Mouse (Mus musculus) cortical plate, adult 2 months (tissue): Measurements from ENCODE around the gene Tex44. TPM values are rescaled to one million over a fixed set of nuclear protein-coding genes. Genes with fewer than 3 reads are reported as not detected.
"Not testable (repeated sequence)": the region's sequence is repeated elsewhere in the genome, so short reads cannot be mapped to it uniquely, and the experiment has no call there.

ENCODE experiments used
- H3K27ac ChIP-seq: fragments of 200-500 bp; 2 replicates; pipeline ENCODE4 v1.5.1; 2012; ENCODE audit warnings: low read length, control low read depth, inconsistent platforms; ENCODE audit not compliant: insufficient read depth
- H3K4me1 ChIP-seq: fragments of 200-500 bp; 2 replicates; pipeline ENCODE4 v1.6.1; 2011; ENCODE audit warnings: low read length; ENCODE audit not compliant: control insufficient read depth, insufficient read depth
- H3K4me3 ChIP-seq: fragments of 200-500 bp; 2 replicates; pipeline ENCODE4 v1.5.1; 2011; ENCODE audit warnings: mild to moderate bottlenecking, low read length, control low read depth; ENCODE audit not compliant: insufficient read depth
- CTCF ChIP-seq: fragments of 200-500 bp; IDR thresholded peaks from 2 replicates; pipeline ENCODE4 v1.5.1; 2011; ENCODE audit warnings: mild to moderate bottlenecking, control low read depth, low read length; ENCODE audit not compliant: insufficient read depth; ENCODE audit errors: extremely low read depth
- POLR2A ChIP-seq: fragments of 200-500 bp; IDR thresholded peaks from 2 replicates; pipeline ENCODE4 v1.6.1; 2011; ENCODE audit warnings: mild to moderate bottlenecking, low read length, control low read depth; ENCODE audit not compliant: insufficient read depth; ENCODE audit errors: extremely low read depth
- polyA plus RNA-seq: library from polyadenylated mRNA; depleted of rRNA; stranded (reverse); fragments of >200 nt; gene quantifications from 2 replicates; pipeline ENCODE4 v1.2.3, GENCODE M21; 2012; rRNA removed

Tex44 gene
- polyA plus RNA-seq, 1 experiment, result not detected

DNA sequence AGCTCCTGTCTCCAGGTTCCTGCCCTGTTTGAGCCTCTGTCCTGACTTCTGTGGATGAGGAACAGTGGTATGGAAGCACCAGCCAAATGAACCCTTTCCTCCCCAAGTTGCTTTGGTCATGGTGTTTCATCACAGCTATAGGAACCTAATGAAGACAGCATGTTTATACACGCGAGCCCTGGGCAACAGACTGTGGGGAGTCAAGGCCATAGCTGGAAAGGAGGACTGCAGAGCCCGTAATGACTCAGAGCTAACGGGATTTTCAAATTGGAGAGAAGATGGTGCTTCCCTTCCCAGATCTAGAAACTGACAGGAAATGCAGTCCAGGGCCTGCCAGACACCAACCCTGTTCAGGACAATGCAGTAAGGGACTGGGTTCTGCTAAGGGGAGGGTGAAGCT, 33.2 kb downstream of the Tex44 start:
- no peak for TF ChIP-seq POLR2A
- TF ChIP-seq CTCF, result no peak
- H3K4me3 ChIP-seq, result no peak overlapping the region
- no peaks in the 10 kb centered on the region for H3K4me1 ChIP-seq
- H3K27ac ChIP-seq, result no peak overlapping the region

DNA sequence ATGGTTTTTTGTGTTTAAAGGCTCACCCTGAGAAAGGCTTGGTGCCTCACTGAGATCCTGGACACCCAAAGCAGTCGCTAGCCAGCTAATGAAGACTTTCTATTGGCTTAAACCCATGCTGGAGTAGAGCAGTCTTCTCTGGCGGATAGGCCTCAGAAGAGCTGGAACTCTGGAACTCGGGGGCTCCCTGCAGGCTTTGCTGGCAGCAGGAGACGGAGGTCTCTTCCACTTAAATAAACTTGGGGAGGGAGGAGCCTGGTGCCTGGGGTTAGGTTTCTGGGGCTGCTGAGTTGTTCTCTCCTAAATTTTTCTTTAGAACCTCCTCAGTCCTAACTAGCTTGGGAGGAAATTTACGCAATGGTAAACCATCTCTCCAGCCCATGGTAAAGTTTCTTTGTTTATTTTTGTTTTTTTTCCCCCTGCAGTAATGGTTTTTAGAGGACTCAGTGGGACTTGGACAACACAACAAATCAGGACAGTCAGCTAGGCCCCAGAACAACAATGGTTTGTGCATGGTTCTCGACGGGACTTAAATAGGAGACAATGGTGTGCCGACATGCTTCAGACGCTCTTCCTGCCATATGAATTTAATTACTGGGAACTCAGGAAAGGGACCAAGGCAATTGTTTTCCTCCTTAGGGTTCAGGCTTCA, 38.2 kb downstream of the Tex44 start:
- no peak overlapping the region for H3K4me3 ChIP-seq
- no peaks in the 10 kb centered on the region for H3K4me1 ChIP-seq
- TF ChIP-seq POLR2A (no peak), CTCF (no peak)
- H3K27ac ChIP-seq, result no peak overlapping the region

DNA sequence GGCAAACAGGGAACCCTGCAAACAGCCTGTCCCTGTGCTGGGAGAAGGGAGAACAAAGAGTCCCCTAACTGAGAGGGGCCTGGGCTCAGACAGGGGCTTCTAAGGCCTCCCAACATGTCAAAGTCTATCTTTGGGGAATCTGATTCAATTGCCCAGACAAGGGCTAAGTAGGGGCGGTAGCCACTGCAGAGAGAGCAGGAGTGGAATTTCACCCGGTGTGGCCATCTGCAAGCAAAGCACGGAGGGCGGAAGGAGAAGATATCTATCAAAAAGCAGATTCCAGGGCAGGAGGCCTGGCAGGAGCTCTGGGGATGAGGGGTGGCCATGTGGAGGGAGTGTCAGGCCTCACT, 38.7 kb downstream of the Tex44 start:
- H3K4me1 ChIP-seq, result no peaks in the 10 kb centered on the region
- TF ChIP-seq CTCF, result no peak
- TF ChIP-seq POLR2A, result no peak
- peak overlapping the region; percentile 42; the same call in 1 of the 2 replicates for H3K27ac ChIP-seq
- no peak overlapping the region for H3K4me3 ChIP-seq

DNA sequence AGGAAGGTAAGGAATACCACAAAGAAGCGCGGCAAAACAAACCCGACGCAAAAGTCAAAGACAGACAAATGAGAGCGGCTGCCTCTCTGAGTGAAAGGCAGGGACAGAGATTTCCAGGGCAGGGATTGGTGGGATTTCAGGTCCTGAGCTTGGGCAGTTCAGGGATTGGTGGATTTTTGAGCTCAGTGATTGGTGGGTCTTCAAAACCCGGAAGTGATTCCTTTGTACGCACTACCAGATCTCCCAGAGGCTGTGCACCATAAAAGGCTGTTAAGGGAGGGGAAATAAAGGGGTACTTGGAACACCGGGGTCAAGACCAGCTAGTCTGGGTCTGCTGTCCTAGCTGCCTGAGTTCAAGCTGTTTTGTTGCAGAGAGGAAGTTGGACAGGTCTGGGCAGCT, 41.3 kb downstream of the Tex44 start:
- Histone ChIP-seq H3K27ac (no peak overlapping the region), H3K4me1 (peaks cover 1% of the 10 kb centered on the region; the same call in 1 of the 2 replicates), H3K4me3 (no peak overlapping the region)
- TF ChIP-seq CTCF (no peak), POLR2A (no peak)

DNA sequence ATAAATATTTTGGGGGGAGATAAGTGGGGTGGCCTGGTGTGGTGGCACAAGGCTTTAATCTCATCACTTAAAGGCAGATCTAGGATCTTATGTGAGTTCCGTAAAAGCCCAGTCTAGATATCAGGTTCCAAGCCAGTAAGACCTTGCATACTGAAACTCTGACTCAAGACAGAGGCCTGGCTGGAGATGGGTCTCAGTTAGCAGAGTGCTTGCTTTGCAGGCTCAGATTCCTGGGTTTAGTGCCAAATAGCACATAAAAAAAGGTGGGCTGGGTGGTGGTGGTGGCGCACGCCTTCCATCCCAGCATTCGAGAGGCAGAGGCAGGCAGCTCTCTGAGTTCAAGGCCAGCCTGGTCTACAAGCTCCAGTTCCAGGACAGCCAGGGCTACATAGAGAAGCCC, 43.7 kb downstream of the Tex44 start:
- peaks cover 1% of the 10 kb centered on the region; the same call in 1 of the 2 replicates for H3K4me1 ChIP-seq
- no peak overlapping the region for H3K4me3 ChIP-seq
- TF ChIP-seq CTCF, result no peak
- no peak for TF ChIP-seq POLR2A
- no peak overlapping the region for H3K27ac ChIP-seq

DNA sequence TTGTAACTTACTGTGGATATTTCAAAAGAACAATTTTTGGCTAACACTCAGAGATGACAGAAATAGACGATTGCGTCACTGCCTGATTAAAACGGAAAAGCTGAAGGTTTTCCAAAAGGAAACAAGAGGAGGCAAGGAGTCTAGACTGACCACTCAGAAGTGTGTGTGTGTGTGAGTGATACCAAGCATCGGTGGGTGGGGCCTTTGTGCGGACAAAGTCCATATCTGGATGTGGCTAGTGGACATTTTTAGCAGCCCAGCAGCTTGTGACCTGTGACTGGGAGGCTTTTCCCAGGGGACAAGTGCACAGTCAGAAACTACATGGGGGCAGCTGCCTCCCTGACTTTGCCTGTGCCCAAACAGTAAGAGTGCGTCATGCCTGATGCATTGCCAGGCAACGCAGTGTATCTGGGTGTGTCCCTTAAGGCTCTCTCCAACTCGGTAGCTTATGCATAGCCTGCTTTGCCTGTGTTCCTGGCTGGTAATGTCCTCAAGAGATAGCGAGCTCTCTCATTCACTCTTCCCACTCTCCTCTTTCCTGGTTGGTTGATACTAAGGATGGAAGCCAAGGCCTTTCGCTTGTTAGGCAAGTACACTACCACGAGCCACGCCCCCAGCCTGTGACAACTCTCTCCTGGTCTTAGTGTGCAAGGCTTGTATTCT, 44.5 kb downstream of the Tex44 start:
- Histone ChIP-seq H3K4me1 (peaks cover 1% of the 10 kb centered on the region; the same call in 1 of the 2 replicates), H3K27ac (0 out of 2 replicates have a peak overlapping the region, but pooled peaks have one; percentile 1), H3K4me3 (no peak overlapping the region)
- TF ChIP-seq POLR2A, result no peak
- no peak for TF ChIP-seq CTCF

DNA sequence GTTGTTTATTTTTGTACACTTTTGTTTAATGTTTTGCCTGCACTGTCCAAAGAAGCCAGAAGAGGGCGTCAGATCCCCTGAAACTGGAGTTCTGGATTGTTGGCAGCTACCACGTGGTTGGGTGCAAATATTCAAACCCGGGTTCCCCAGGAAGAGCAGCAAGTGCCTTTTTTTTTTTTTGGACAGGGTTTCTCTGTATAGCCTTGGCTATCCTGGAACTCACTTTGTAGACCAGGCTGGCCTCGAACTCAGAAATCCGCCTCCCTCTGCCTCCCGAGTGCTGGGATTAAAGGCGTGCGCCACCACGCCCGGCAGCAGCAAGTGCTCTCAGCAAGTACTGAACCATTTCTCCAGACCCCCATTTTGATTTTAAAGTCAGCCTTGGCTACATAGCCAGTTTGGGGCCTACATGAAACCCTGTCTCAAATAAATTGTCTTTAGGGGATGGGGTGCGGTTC, 45.4 kb downstream of the Tex44 start:
- H3K4me1 ChIP-seq, H3K4me3 ChIP-seq: not testable (repeated sequence)
- 0 out of 2 replicates have a peak overlapping the region, but pooled peaks have one; percentile 4 for H3K27ac ChIP-seq
- TF ChIP-seq CTCF, result peak; percentile 27; the same call in 1 of the 2 replicates

DNA sequence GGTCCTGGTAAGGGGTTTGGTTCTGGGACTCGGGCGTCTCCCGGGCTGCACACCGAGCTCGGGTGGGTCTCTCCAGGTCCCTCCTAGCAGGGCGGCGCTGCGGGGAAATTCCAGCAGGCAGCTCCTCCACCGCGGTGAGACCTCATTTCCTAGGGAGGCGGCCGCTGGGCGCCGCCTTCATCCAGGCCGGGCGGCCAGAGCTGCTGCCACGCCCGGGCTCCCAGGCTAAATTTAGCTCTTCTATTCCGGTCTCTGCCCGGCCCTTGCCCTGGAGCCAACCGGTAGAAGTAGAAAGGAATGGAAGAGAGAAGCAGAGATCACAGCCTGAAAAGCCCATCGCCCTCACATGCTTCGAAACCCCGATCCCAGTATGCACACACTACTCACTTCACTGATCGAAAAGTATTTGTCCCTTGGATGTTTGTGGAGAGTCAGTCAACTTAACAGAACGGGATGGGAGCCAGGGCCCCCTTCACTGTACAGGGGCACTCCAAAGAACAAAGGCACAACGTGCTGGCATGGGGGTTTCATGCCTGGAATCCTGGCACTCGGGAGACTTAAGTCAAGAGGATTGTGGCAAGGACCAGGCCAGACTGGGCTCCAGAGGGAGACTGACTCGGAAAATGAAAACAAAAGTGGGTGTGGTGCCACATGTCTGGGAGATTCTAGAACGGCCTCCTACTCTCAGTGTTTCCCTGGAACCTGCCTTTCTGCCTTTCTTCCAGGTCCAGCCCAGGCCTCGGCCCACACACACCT, 46.2 kb downstream of the Tex44 start:
- H3K27ac ChIP-seq, result peak overlapping the region; percentile 32
- TF ChIP-seq POLR2A (no peak), CTCF (no peak)

DNA sequence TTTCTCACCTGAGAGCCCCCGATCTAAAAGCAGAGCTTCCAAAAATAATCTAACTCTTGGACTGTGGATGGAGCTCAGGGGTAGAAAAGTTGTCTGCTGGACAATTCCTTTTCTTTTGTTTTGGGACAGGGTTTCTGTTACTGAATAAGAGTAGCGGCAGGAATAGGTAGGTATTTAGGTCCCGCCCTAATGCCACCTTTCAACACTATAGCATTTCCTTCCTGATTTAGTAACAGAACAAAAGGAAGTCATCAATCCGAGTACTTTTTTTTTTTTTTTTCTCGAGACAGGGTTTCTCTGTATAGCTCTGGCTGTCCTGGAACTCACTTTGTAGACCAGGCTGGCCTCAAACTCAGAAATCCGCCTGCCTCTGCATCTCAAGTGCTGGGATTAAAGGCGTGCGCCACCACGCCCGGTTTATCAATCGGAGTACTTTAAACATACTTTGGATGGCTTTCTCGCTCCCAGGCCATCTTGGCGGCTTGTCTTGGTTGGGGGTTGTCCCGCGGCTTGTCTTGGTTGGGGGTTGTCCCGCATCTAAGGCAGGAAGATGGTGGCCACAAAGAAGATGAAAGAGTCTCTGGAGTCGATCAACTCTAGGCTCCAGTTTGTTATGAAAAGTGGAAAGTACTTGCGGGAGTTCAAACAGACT, 47.1 kb downstream of the Tex44 start:
- Histone ChIP-seq H3K4me1 (peaks cover 1% of the 10 kb centered on the region; the same call in 1 of the 2 replicates), H3K4me3 (no peak overlapping the region), H3K27ac (no peak overlapping the region)
- TF ChIP-seq POLR2A (no peak), CTCF (no peak)

More for the DNA sequence above, 46.2 kb downstream of the Tex44 start:
- no peak overlapping the region for H3K4me3 ChIP-seq
- peaks cover 1% of the 10 kb centered on the region; the same call in 1 of the 2 replicates for H3K4me1 ChIP-seq

Other genes starting within 250 kb of the Tex44 start
- gene B3gnt7, start 123.5 kb upstream of the Tex44 start, polyA plus RNA-seq, result 1.3 and 1.5 TPM in 2 replicates
- gene Ncl, start 66.9 kb upstream of the Tex44 start, polyA plus RNA-seq, result 103 and 113 TPM in 2 replicates
- 0.09 and 0.25 TPM in 2 replicates for gene Nmur1, start 101 bp upstream of the Tex44 start, polyA plus RNA-seq
- gene Ptma, start 100.4 kb downstream of the Tex44 start, polyA plus RNA-seq, result 548 and 595 TPM in 2 replicates
- 72.4 and 74.9 TPM in 2 replicates for gene Pde6d, start 156.3 kb downstream of the Tex44 start, polyA plus RNA-seq
- gene Cops7b, start 156.6 kb downstream of the Tex44 start, polyA plus RNA-seq, result 36.5 and 38.7 TPM in 2 replicates
- 11.9 and 12.7 TPM in 2 replicates for gene Nppc, start 244.2 kb downstream of the Tex44 start, polyA plus RNA-seq